Comparison of ENCODE assay signal across 15 mouse cellular contexts in genomic region chr6:84329106-84329505, GRCm38 (mm10).
DNase-seq lines count a peak whose midpoint lies in the region; ATAC-seq and TF ChIP-seq lines count a peak whose summit lies in the region.
"Had no signal": no experiment of that assay in that cellular context is flagged by ENCODE, and none has a peak within 500 bp of the region (broad histone marks: within the 10 kb centered on the region; RNA-seq: fewer than 3 reads in every experiment).

No protein-coding gene starts in this region.

- TF ChIP-seq EP300 in stomach, postnatal 0 days (optimal IDR thresholded peaks at IDR 0.05) = no peak

- H3K27me3 ChIP-seq in heart, embryonic 10.5 days (ENCODE audit: insufficient read depth, poor library complexity, severe bottlenecking) = no peaks in the 10 kb centered on the region; the same call in 1 of the 2 replicates
- H3K27me3 ChIP-seq in stomach, postnatal 0 days (ENCODE audit: control insufficient read depth, insufficient read depth, low read length) = no peaks in the 10 kb centered on the region
- H3K27me3 ChIP-seq: embryonic facial prominence, embryonic 12.5 days had no signal

- no peak for DNase-seq in heart, embryonic 10.5 days (ENCODE audit: low spot score)
- no peak for DNase-seq in heart, adult 9 months (ENCODE audit: low spot score in 2 of 2)
- DNase-seq in testis, postnatal 14 days (ENCODE audit: low spot score) = peak; percentile 42
- no peak for DNase-seq in testis, postnatal 10 days (ENCODE audit: low spot score)
- DNase-seq in stomach, postnatal 0 days (ENCODE audit: low spot score) = peak; percentile 45
- no peak for DNase-seq in left cerebral cortex, postnatal 4 days
- DNase-seq: gastrocnemius, postnatal 14 days; layer of hippocampus, postnatal 36 days; midbrain, embryonic 14.5 days had no signal

- H3K4me2 ChIP-seq in stomach, postnatal 0 days (replicated peaks; ENCODE audit: low read depth) = no peak overlapping the region
- H3K4me2 ChIP-seq: embryonic facial prominence, embryonic 12.5 days; heart, embryonic 12.5 days had no signal

- H3K27ac ChIP-seq in heart, embryonic 10.5 days = 0 out of 2 replicates have a peak overlapping the region, but pooled peaks have one; percentile 0
- no peak overlapping the region for H3K27ac ChIP-seq in stomach, postnatal 0 days (replicated peaks)
- H3K27ac ChIP-seq: embryonic facial prominence, embryonic 12.5 days; macrophage had no signal

- no peak for TF ChIP-seq CTCF in stomach, postnatal 0 days (IDR thresholded peaks at IDR 0.05; ENCODE audit: low read depth)

- H3K4me3 ChIP-seq in heart, embryonic 10.5 days = no peak overlapping the region
- H3K4me3 ChIP-seq in stomach, postnatal 0 days (ENCODE audit: low read depth, low read length) = no peak overlapping the region
- H3K4me3 ChIP-seq: embryonic facial prominence, embryonic 12.5 days; heart, embryonic 12.5 days had no signal

- no peaks in the 10 kb centered on the region for H3K36me3 ChIP-seq in heart, embryonic 10.5 days
- H3K36me3 ChIP-seq in stomach, postnatal 0 days (ENCODE audit: control insufficient read depth, insufficient read depth, low read length) = no peaks in the 10 kb centered on the region
- H3K36me3 ChIP-seq: embryonic facial prominence, embryonic 12.5 days; heart, embryonic 12.5 days had no signal

- WGBS in heart, embryonic 10.5 days = 57% methylated on average over 7 of the region's 7 CpGs
- 15% methylated on average over 7 of the region's 7 CpGs for WGBS in stomach, postnatal 0 days

- H3K4me1 ChIP-seq in heart, embryonic 10.5 days = peaks cover 13% of the 10 kb centered on the region; the same call in 1 of the 2 replicates
- no peaks in the 10 kb centered on the region for H3K4me1 ChIP-seq in stomach, postnatal 0 days (replicated peaks; ENCODE audit: control insufficient read depth, insufficient read depth)
- H3K4me1 ChIP-seq: embryonic facial prominence, embryonic 12.5 days had no signal

- intact Hi-C loops in left cerebral cortex, postnatal 4 days (cut with DNase I) = no loop called here

- peak; percentile 48; the same call in 1 of the 2 replicates for ATAC-seq in erythroblast, adult 5-6 weeks (replicated peaks; ENCODE audit: low FRiP score, poor library complexity, severe bottlenecking)
- no peak for ATAC-seq in stomach, postnatal 0 days (ENCODE audit: low FRiP score, low TSS enrichment)
- ATAC-seq: activated CD4-positive, CD25-positive, alpha-beta regulatory T cell, adult 4 months; CD4-positive, CD25-positive, alpha-beta regulatory T cell, adult 4 months had no signal

- peaks cover 3% of the 10 kb centered on the region for H3K9me3 ChIP-seq in heart, embryonic 10.5 days
- H3K9me3 ChIP-seq in stomach, postnatal 0 days (ENCODE audit: control insufficient read depth, low read length) = no peaks in the 10 kb centered on the region
- H3K9me3 ChIP-seq: embryonic facial prominence, embryonic 12.5 days had no signal

- H3K9ac ChIP-seq in stomach, postnatal 0 days (ENCODE audit: low read length) = no peak overlapping the region
- H3K9ac ChIP-seq: embryonic facial prominence, embryonic 12.5 days; heart, embryonic 12.5 days had no signal

Comparison
In these comparisons a context has a peak if more than half of its experiments do, and no peak if none do; other contexts are left out.
1. DNase-seq: peak in testis, postnatal 14 days (single experiment) and stomach, postnatal 0 days (single experiment); none in heart, embryonic 10.5 days (single experiment), heart, adult 9 months (0 of 2), testis, postnatal 10 days (single experiment) and left cerebral cortex, postnatal 4 days (single experiment).